Mouse (Mus musculus) lung, embryonic 16.5 days (tissue): ENCODE data around the gene Clk2. TPM values are rescaled to one million over a fixed set of nuclear protein-coding genes. Genes with fewer than 3 reads are reported as not detected.

ENCODE experiments used
- ATAC-seq: fragments of 200-750 bp; cut with Nextera tagmentation; 2 replicates; pipeline ENCODE4 v1.8.0; 2017; ENCODE audit warnings: low read depth, mild to moderate bottlenecking, moderate library complexity
- H3K27ac ChIP-seq: fragments of 300-500 bp; sonication (generic); 2 replicates; pipeline ENCODE4 v1.5.1; 2014; ENCODE audit warnings: mild to moderate bottlenecking, control low read depth, low read length
- H3K27me3 ChIP-seq: fragments of 300-500 bp; sonication (generic); 2 replicates; pipeline ENCODE4 v1.6.1; 2014; ENCODE audit warnings: low read depth, low read length, mixed read lengths; ENCODE audit not compliant: control insufficient read depth, insufficient read depth
- H3K36me3 ChIP-seq: fragments of 300-500 bp; sonication (generic); 2 replicates; pipeline ENCODE4 v1.6.1; 2014; ENCODE audit warnings: low read length; ENCODE audit not compliant: control insufficient read depth, insufficient read depth
- H3K4me1 ChIP-seq: fragments of 300-500 bp; sonication (generic); replicated peaks from 2 replicates; pipeline ENCODE4 v1.6.1; 2014; ENCODE audit warnings: low read length, mixed read lengths; ENCODE audit not compliant: control insufficient read depth, insufficient read depth
- H3K4me2 ChIP-seq: fragments of 300-500 bp; sonication (generic); 2 replicates; pipeline ENCODE4 v1.6.1; 2014; ENCODE audit warnings: low read depth, low read length, control low read depth
- H3K4me3 ChIP-seq: fragments of 300-500 bp; sonication (generic); 2 replicates; pipeline ENCODE4 v1.5.1; 2014; ENCODE audit warnings: mild to moderate bottlenecking, low read length, control low read depth
- H3K9ac ChIP-seq: fragments of 300-500 bp; sonication (generic); 2 replicates; pipeline ENCODE4 v1.6.1; 2014; ENCODE audit warnings: low read length, control low read depth
- H3K9me3 ChIP-seq: fragments of 300-500 bp; sonication (generic); 2 replicates; pipeline ENCODE4 v1.6.1; 2016; ENCODE audit warnings: low read length; ENCODE audit not compliant: control insufficient read depth
- WGBS: fragments of 180-500 bp; shearing (Covaris S2); extraction: QIAGEN DNeasy Blood & Tissue Kit; methylation state at CpG from one replicate; pipeline ENCODE4 v1.1.7; 2014; 5-methylcytosine and 5-hydroxymethylcytosine counted together
- polyA plus RNA-seq: library from polyadenylated mRNA; unstranded; fragments of >200 nt; fragmentation: Nextera tagmentation; extraction: Ambion mirVana; gene quantifications from 2 replicates; pipeline ENCODE4 v1.2.1, GENCODE M21; 2015

Gene Clk2
- polyA plus RNA-seq, 1 experiment from 2014 or later = 22.7 TPM

DNA sequence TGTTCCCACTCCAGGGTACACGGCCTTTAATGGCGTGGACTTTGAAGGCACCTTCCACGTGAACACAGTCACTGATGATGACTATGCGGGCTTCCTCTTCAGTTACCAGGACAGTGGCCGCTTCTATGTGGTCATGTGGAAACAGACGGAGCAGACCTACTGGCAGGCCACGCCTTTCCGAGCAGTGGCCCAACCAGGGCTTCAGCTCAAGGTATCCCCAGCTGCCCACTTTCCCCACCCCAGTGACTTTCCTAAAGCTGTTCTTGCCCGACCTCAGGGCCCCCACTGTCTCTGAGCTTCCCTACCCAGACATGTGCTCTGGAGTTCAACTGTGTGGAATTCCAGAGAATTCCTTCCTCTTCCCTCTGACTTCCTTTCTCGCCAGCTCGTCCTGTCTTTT is 60.2 kb downstream of the Clk2 start:
- Histone ChIP-seq H3K27me3 (no peaks in the 10 kb centered on the region), H3K4me3 (peak overlapping the region; percentile 53; the same call in 1 of the 2 replicates), H3K9ac (peak overlapping the region; percentile 6; the same call in 1 of the 2 replicates), H3K36me3 (peaks cover 4% of the 10 kb centered on the region; the same call in 1 of the 2 replicates), H3K9me3 (no peaks in the 10 kb centered on the region), H3K4me1 (peaks cover 19% of the 10 kb centered on the region), H3K27ac (no peak overlapping the region), H3K4me2 (peak overlapping the region; percentile 83)
- WGBS = 61% methylated on average over 11 of the region's 11 CpGs
- no peak for ATAC-seq

GRCm38 (mm10) chr3:89225321-89225815 is 60.8 kb downstream of the Clk2 start:
- peak overlapping the region; percentile 83 for H3K4me2 ChIP-seq
- H3K36me3 ChIP-seq = peaks cover 4% of the 10 kb centered on the region; the same call in 1 of the 2 replicates
- no peak for ATAC-seq
- H3K9me3 ChIP-seq = no peaks in the 10 kb centered on the region
- peaks cover 17% of the 10 kb centered on the region for H3K4me1 ChIP-seq
- H3K27ac ChIP-seq = no peak overlapping the region; the same call in 1 of the 2 replicates
- H3K9ac ChIP-seq = peak overlapping the region; percentile 68
- no peaks in the 10 kb centered on the region for H3K27me3 ChIP-seq
- 51% methylated on average over 12 of the region's 12 CpGs for WGBS
- peak overlapping the region; percentile 53 for H3K4me3 ChIP-seq

DNA sequence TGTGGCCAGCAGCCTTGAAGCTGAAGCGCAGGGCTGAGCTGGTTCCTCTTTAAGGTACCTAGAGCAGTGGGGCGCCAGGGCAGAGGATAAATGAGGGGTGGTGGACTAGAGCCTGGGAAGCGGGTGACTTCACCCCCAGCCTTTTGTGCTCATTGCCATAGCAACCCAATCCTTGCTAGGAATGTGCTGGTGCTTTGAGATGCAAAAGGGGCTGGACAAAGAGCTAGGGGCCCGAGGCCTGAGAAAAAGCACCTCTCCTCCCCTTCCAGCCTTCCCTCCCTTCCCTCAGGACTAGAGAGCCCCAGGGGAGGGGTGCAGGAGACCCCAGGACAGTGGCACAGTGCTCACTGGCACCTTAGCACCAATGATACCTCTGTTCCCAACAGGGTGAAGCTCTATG is 61.3 kb downstream of the Clk2 start:
- peaks cover 17% of the 10 kb centered on the region for H3K4me1 ChIP-seq
- no peaks in the 10 kb centered on the region for H3K9me3 ChIP-seq
- peak overlapping the region; percentile 83 for H3K4me2 ChIP-seq
- no peak for ATAC-seq
- no peaks in the 10 kb centered on the region for H3K27me3 ChIP-seq
- peak overlapping the region; percentile 68 for H3K9ac ChIP-seq
- H3K4me3 ChIP-seq = peak overlapping the region; percentile 53
- WGBS = 43% methylated on average over 4 of the region's 4 CpGs
- peak overlapping the region; percentile 65 for H3K27ac ChIP-seq
- H3K36me3 ChIP-seq = peaks cover 4% of the 10 kb centered on the region; the same call in 1 of the 2 replicates

- peak overlapping the region; percentile 53 for H3K4me3 ChIP-seq
- H3K27ac ChIP-seq = peak overlapping the region; percentile 65
- H3K9me3 ChIP-seq = no peaks in the 10 kb centered on the region
- H3K9ac ChIP-seq = peak overlapping the region; percentile 68
- WGBS = 27% methylated on average over 11 of the region's 11 CpGs
- no peak for ATAC-seq
- H3K27me3 ChIP-seq = no peaks in the 10 kb centered on the region
- H3K36me3 ChIP-seq = peaks cover 4% of the 10 kb centered on the region; the same call in 1 of the 2 replicates
- H3K4me1 ChIP-seq = peaks cover 17% of the 10 kb centered on the region
- peak overlapping the region; percentile 83 for H3K4me2 ChIP-seq
Observed at GRCm38 (mm10) chr3:89226361-89226760, 61.8 kb downstream of the Clk2 start.

Other genes starting within 250 kb of the Clk2 start
- 19.4 and 20.6 TPM in 2 replicates for gene Ash1l, start 214.2 kb upstream of the Clk2 start, polyA plus RNA-seq
- gene Dap3, start 213.6 kb upstream of the Clk2 start, polyA plus RNA-seq = 126 and 130 TPM in 2 replicates
- 19.7 and 19.8 TPM in 2 replicates for gene Rusc1, start 71.5 kb upstream of the Clk2 start, polyA plus RNA-seq
- gene Gm43738, start 63.7 kb upstream of the Clk2 start, polyA plus RNA-seq = not detected in 2 replicates
- gene Fdps, start 62.8 kb upstream of the Clk2 start, polyA plus RNA-seq = 132 and 137 TPM in 2 replicates
- 0.18 and 1.3 TPM in 2 replicates for gene Pklr, start 28.7 kb upstream of the Clk2 start, polyA plus RNA-seq
- 1.1 and 1.6 TPM in 2 replicates for gene Hcn3, start 4.6 kb upstream of the Clk2 start, polyA plus RNA-seq
- 109 and 115 TPM in 2 replicates for gene Scamp3, start 12.7 kb downstream of the Clk2 start, polyA plus RNA-seq
- gene Fam189b, start 18.3 kb downstream of the Clk2 start, polyA plus RNA-seq = 19.4 and 22.2 TPM in 2 replicates
- 46.4 and 47.1 TPM in 2 replicates for gene Gba, start 38.1 kb downstream of the Clk2 start, polyA plus RNA-seq
- 57.7 and 65.4 TPM in 2 replicates for gene Thbs3, start 50.4 kb downstream of the Clk2 start, polyA plus RNA-seq
- gene Mtx1, start 62.3 kb downstream of the Clk2 start, polyA plus RNA-seq = 174 and 188 TPM in 2 replicates
- gene Muc1, start 64.3 kb downstream of the Clk2 start, polyA plus RNA-seq = 151 and 162 TPM in 2 replicates
- 304 and 314 TPM in 2 replicates for gene Krtcap2, start 81.2 kb downstream of the Clk2 start, polyA plus RNA-seq
- gene Trim46, start 81.5 kb downstream of the Clk2 start, polyA plus RNA-seq = 7.2 and 7.7 TPM in 2 replicates
- gene Dpm3, start 94.6 kb downstream of the Clk2 start, polyA plus RNA-seq = 135 and 138 TPM in 2 replicates
- 65.7 and 66.7 TPM in 2 replicates for gene Slc50a1, start 105.8 kb downstream of the Clk2 start, polyA plus RNA-seq
- gene Efna1, start 116.3 kb downstream of the Clk2 start, polyA plus RNA-seq = 97.2 and 104 TPM in 2 replicates
- gene Efna3, start 158.2 kb downstream of the Clk2 start, polyA plus RNA-seq = 7.1 and 7.5 TPM in 2 replicates
- gene Efna4, start 173.2 kb downstream of the Clk2 start, polyA plus RNA-seq = 19.8 and 24.7 TPM in 2 replicates
- gene Adam15, start 185.2 kb downstream of the Clk2 start, polyA plus RNA-seq = 75.1 and 76.0 TPM in 2 replicates
- gene Dcst2, start 197.2 kb downstream of the Clk2 start, polyA plus RNA-seq = 0.06 TPM in 1 of 2 replicates, not detected in the other
- 0.13 and 0.53 TPM in 2 replicates for gene Dcst1, start 200.5 kb downstream of the Clk2 start, polyA plus RNA-seq
- 4.8 and 5.9 TPM in 2 replicates for gene Zbtb7b, start 230.0 kb downstream of the Clk2 start, polyA plus RNA-seq
- gene Lenep, start 238.0 kb downstream of the Clk2 start, polyA plus RNA-seq = 0.21 TPM in 1 of 2 replicates, not detected in the other
- 24.0 and 26.9 TPM in 2 replicates for gene Flad1, start 247.1 kb downstream of the Clk2 start, polyA plus RNA-seq